Mouse (Mus musculus) gastrocnemius, adult 18-20 months (tissue): ENCODE results near the gene Peli1. TPM values are rescaled to one million over a fixed set of nuclear protein-coding genes. Genes with fewer than 3 reads are reported as not detected.
"Not testable (repeated sequence)": the region's sequence is repeated elsewhere in the genome, so short reads cannot be mapped to it uniquely, and the experiment has no call there.

Experiments
- DNase-seq: peaks from one replicate; pipeline ENCODE4 v3.0.0; 2021; ENCODE audit warnings: low spot score
- total RNA-seq, 2 experiments: library from RNA; stranded (reverse); gene quantifications; 2 replicates each; pipeline ENCODE4 v1.2.3; 2021

The Peli1 gene
- total RNA-seq, 2 experiments from 2014 or later = 8.5 to 13.4 TPM

DNA sequence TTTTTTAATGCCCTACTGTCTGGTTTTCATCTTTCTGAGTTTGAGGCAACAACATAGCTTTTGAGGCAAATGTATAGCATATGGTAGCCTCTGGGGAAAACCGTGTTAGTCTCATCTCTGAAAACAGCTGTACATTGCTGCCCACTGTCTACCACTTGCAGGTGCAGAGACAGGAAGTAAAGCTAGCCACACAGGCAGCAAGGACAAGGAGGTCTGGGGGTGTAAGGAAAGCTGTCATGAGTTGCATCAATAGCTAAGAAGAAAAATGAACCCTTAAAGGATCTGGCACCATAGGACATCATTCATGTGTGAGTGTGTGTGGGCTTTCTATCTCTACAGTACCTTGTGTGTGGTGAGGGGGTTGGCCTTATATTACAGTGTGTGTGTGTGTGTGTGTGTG lies 89.6 kb downstream of the Peli1 start:
- no peak for DNase-seq

DNA sequence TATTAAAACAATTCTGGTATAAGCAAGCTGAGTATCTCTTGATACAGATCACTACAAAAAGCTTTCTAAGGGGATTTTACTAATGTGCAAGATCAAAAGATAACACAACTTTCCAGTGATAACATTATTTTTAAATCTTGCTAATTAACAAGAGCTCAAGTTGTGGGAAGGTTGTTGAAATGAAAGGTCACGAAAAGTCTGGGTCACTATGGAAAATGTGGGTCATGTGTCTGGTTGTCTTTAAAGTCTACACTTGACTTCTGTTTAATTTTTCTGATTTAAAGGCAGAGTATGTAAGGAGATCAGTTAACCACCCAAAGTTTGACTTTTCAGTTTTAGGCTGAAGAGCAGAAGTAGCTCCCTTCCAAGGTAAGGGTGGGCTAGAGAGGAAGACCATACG lies 90.5 kb downstream of the Peli1 start:
- DNase-seq = no peak

DNA sequence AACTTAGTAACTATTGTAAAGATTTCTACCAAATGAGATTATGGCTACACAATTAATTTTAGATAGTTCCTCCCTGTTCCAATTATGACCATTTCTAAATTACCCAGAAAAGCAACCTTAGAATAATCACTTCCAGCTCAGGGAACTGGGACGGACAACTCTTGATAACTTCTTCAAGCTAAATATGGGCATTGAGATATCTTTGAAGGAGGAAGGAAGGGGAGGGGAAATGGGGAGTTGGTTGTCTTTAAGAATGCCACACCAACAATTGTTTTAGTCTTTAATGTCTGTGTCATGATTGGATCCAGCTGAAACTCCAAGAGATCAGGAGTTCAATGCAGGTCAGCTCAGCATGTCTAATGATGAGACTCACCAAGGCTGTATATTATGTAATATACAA lies 91.6 kb downstream of the Peli1 start:
- no peak for DNase-seq

DNA sequence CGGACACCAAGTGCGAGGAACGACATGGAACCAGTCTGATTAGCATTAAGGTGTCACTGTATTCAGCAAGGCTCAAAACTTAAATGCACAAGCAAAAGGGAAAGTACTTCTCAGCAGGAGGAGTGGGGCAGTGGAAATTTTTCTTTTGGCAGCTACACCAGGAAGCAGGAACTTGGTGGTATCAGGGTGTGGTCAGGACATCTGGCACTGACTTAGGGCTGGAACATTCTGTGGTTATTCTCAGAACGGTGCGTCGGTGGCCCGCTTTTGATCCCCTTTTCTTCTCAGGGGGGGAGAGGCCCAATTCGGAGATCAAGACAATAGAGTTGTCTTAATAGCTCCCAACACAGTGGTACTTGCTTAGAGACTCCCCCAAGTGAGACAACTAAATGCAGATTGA lies 100.7 kb downstream of the Peli1 start:
- DNase-seq = not testable (repeated sequence)

DNA sequence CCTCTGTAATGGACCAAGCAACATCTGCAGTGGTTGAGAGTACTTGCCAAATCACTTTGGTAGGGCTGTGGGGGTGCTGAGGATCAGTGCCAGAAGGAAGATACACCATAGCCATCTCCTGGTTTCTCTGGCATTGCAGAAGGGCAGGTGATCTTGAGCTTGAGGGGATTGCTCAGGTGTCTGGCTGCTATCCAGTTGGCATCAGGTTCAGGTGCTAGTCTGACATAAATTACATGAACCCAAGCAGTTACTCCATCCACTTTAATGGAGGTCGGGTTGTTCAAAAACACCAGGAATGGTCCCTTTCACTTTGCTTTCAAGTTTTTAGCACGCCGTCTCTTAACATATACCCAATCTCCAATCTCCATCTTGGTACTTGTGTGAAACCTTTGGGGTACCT lies 103.8 kb downstream of the Peli1 start:
- no peak for DNase-seq

Other genes starting within 250 kb of the Peli1 start
- 10 to 100 TPM; 19.9 to 21.0 TPM for gene Vps54, start 148.0 kb downstream of the Peli1 start, total RNA-seq